ENCODE assay signal across 9 mouse cellular contexts in genomic region chr12:25109971-25110681, GRCm38 (mm10). TPM values are rescaled to one million over a fixed set of nuclear protein-coding genes. Genes with fewer than 3 reads are reported as not detected.
DNase-seq lines count a peak whose midpoint lies in the region; ATAC-seq lines count a peak whose summit lies in the region.
"Had no signal": no experiment of that assay in that cellular context is flagged by ENCODE, and none has a peak within 500 bp of the region (broad histone marks: within the 10 kb centered on the region; RNA-seq: fewer than 3 reads in every experiment).

No protein-coding gene starts in this region.

- intact Hi-C loops in heart, postnatal 36 days (cut with DNase I): loop anchor here (5.0 kb wide), 1 partner anchor 202 kb away; no protein-coding TSS in a partner anchor

- peaks cover 14% of the 10 kb centered on the region; the same call in 1 of the 2 replicates for H3K4me1 ChIP-seq in forebrain, embryonic 10.5 days
- H3K4me1 ChIP-seq in forebrain, embryonic 15.5 days: no peaks in the 10 kb centered on the region

- H3K9ac ChIP-seq in forebrain, embryonic 15.5 days (replicated peaks): no peak overlapping the region

- H3K27me3 ChIP-seq in forebrain, embryonic 10.5 days (ENCODE audit: poor library complexity, severe bottlenecking): no peaks in the 10 kb centered on the region
- no peaks in the 10 kb centered on the region for H3K27me3 ChIP-seq in forebrain, embryonic 15.5 days

- peaks cover 6% of the 10 kb centered on the region; the same call in 1 of the 2 replicates for H3K9me3 ChIP-seq in forebrain, embryonic 10.5 days
- H3K9me3 ChIP-seq in forebrain, embryonic 15.5 days: no peaks in the 10 kb centered on the region

- WGBS in forebrain, embryonic 10.5 days: 83% methylated on average over 7 of the region's 7 CpGs
- WGBS in forebrain, embryonic 15.5 days: 58% methylated on average over 7 of the region's 7 CpGs

- H3K4me2 ChIP-seq in forebrain, embryonic 15.5 days (replicated peaks): no peak overlapping the region

- no peak for ATAC-seq in forebrain, embryonic 15.5 days (replicated peaks)

- H3K27ac ChIP-seq in forebrain, embryonic 10.5 days: peak overlapping the region; percentile 54; the same call in 1 of the 2 replicates
- no peak overlapping the region for H3K27ac ChIP-seq in forebrain, embryonic 15.5 days (replicated peaks)

- H3K36me3 ChIP-seq in forebrain, embryonic 10.5 days (replicated peaks): no peaks in the 10 kb centered on the region
- no peaks in the 10 kb centered on the region for H3K36me3 ChIP-seq in forebrain, embryonic 15.5 days

- DNase-seq in forebrain, embryonic 10.5 days (ENCODE audit: extremely low spot score, low spot score): no peak
- peak; percentile 80 for DNase-seq in 3T3-L1 (ENCODE audit: low read depth, low spot score)
- peak; percentile 43 to 58 for DNase-seq in cerebellum, postnatal 10 days
- peak; percentile 35 to 36 for DNase-seq in heart, postnatal 36 days
- no peak for DNase-seq in retina, embryonic 14.5 days (ENCODE audit: low spot score)
- DNase-seq in right cerebral cortex, adult 18-20 months: no peak
- no peak for DNase-seq in right cerebral cortex, postnatal 14 days
- DNase-seq: thymus, postnatal 36 days had no signal

- no peak overlapping the region for H3K4me3 ChIP-seq in forebrain, embryonic 10.5 days
- no peak overlapping the region for H3K4me3 ChIP-seq in forebrain, embryonic 15.5 days

RNA-seq across cellular contexts. Expression of gene Id2, which starts 13.2 kb away (rescaled TPM):
- polyA plus RNA-seq in forebrain, embryonic 10.5 days (2016; fragmentation: Nextera tagmentation; extraction: Ambion mirVana): 180 and 197 TPM in 2 replicates
- polyA plus RNA-seq in forebrain, embryonic 15.5 days (2015; fragmentation: Nextera tagmentation; extraction: Ambion mirVana): 509 and 581 TPM in 2 replicates
- total RNA-seq in heart, postnatal 36 days (2021): 10 to 100 TPM; 13.0 TPM

Comparison
In these comparisons a context has a peak if more than half of its experiments do, and no peak if none do; other contexts are left out.
1. DNase-seq: peak in 3T3-L1 (single experiment), cerebellum, postnatal 10 days (2 of 2) and heart, postnatal 36 days (2 of 2); none in forebrain, embryonic 10.5 days (single experiment), retina, embryonic 14.5 days (single experiment), right cerebral cortex, adult 18-20 months (single experiment) and right cerebral cortex, postnatal 14 days (single experiment).